Mouse (Mus musculus) left cerebral cortex, adult 9 months (tissue): ENCODE measurements around the gene Utp11.
A peak's percentile ranks its signal among the peaks of the same experiment; 100 is the strongest.

Experiments
- DNase-seq, 2 experiments: peaks; one replicate each; pipeline ENCODE4 v3.0.0; 2022; ENCODE audit warnings: low spot score in 2 of 2

The Utp11 gene

DNA sequence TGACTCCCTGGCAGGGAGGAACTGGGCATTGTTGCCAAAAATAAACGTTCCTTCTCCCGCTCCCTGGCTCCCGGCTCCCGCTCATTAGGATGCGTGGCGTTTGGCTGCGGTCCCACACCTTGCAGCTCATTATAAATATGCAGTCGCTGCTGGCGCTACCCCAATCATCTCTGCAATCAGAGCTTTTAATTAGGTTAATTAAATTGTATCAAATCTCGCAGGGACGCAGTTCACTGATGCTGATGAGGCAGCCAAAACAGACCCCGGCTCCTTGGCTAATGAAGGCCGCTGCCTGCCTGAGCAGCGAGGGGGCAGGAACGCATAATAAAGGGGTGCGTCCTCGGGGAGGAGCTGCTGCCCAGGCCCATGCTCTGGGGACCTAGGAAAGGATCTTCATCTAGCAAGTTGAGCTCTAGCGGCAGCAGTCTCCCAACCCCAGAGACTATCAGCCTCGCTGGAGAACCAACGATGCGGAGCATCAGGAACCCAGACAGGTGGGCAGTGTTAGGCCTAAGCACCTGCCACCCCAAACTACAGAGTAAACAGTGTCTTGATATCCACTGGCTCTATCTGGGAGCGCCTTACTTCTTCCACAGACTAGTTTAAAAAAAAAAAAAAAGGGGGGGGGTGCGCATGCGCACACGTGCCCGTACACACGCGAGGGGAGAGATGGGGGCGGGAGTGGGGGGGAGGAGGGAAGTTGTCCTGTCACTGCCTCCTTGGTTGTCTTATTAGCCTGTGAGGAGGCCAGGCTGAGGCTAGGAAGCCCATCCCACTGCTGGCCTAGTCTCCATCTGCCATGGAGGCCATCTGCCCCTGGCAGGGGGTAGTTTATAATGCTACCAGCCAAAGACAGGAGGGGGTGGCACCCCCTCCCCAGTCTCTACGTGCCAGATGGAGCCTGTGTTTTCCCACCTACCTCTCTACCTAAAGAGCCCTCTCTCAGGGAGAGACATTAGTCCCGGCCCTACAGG, 20.8 kb downstream of the Utp11 start:
- DNase-seq: no peak

DNA sequence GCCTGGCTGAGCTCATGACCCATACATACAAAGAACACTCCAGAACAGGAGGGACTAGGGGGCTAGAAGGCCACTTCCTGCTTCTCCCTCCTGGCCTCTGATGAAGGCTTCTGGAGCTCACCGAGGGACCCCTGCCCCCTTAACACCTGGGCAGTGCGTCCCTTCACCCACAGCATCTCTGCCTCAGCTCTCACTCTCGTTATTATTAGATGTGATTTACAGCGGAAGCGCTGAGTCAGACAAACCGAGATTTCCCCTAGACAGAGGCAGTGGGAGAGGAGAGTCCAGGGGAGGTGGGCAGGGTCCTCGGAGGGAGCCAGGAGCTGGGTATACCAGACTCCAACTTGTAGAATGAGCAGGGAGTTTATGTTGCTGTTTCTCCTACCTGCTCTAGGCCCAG, 21.8 kb downstream of the Utp11 start:
- no peak for DNase-seq

DNA sequence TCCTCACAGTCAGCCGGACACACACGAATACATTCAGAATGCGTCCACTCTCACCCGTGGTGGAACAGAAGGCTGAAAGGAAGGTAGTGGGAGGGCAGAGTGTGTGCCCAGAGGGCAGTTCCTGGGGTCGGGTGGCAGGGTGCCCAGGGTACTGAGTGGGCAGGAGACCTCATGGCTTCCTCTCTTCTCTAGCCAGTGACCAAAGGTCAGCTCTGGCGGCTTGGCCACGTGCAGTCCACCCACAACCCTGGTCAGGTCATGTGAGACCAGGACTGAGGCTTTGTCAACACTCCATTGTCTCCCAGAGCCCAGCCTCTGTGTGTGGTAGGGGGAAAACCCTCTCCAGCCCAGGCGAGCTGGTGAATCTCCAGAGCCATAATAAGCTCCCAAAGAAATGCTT, 23.2 kb downstream of the Utp11 start:
- DNase-seq: no peak

DNA sequence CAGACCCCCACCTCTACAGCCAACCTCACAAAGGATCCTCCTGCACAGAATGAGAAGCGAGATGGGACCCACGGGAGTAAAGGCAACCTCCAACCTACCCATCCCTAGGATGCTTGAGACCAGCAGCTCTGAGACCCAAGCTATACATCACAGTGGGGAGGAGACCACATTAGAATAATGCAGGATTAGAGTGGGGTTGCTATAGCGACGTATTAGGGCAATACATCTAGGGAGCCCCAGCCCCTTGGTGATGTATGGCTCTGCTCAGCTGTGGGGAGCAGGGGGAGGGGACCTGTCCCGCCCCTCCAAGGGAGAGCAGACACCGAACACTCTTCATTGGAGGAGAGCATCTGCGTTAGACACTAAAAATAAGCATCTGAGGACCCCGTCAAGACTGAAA, 25.3 kb downstream of the Utp11 start:
- DNase-seq: no peak

DNA sequence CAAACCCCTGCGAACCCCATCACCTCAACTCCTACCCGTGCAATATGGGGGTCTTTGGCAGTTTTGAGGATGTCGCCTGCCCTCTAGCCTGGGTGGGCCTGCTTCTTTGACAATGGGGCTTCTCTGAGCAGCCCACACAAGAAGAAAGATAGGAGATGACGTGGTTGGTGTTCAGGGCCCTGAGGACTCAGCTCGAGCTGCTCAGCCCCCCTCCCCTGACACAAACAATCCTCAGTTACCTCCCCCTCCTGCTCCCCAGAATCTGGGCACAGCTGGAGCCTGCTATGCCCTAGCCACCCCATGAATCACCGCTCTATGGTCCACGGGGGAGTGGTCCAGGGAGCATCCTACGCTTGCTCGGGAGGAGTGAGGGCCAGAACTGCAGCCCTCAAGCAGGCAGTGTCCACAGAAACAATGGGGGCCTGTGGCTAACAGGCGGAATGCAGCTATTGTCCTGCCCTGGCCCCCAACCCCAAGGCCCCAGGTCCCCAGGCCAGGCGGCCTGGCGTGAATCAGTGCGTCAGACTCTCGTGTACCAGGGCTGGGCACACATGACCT, 25.8 kb downstream of the Utp11 start:
- no peak for DNase-seq

DNA sequence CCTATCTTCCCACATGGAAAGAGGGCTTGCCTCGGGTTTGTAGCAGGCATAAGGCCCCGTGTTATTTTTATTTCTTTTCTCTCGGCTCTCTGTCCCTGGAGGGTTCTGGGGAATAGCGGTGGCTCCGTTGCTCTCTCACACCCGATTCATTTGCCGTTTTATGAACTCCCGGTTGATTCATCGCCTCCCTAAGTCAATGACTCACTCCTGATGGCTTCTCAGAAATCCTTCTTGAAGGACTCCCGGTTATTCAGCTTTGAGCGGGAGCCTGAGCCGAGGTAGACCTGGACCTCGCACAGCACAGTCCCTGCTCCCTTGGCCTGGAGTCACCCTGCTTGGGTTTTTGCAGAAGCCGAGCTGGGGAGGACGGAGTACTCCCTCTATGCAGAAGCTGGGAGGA, 28.8 kb downstream of the Utp11 start:
- no peak for DNase-seq

DNA sequence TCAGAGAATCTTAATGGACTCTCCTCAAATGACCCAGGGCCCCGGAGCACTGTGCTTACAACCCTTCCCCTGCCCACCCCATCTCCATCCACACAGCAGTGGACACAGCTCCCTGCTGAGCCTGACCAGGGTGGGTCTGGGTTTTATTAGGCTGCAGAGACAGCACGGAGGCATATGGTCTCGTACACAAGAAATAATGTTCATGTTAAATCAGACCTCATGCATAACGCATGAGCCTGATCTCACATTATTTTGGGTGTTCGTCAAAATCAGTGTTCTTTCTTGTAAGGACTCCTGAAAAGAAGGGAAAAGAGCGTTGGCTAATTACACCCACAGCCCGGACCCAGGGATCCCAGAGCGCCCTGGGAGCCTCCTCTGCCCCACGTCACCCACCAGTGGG, 29.2 kb downstream of the Utp11 start:
- DNase-seq: no peak

DNA sequence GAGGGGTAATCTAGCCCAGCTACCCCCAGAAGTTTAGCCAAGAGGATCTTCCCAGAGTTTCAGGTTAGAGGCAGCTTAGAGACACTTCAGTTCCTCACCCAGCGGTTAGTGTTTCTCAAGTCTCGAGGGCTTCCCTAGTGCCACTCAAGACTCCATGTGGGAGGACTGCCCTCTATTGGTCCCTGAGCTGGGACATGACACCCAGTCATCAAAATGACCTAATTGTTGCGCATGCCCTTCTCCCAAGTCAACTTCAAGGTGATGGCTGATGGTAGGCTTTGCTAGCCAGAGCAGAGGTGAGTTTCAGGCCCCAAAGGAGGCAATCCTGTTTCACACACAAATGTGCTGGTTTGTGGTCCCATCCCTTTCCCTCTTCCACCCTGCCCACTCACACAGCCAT, 30.4 kb downstream of the Utp11 start:
- DNase-seq: no peak

DNA sequence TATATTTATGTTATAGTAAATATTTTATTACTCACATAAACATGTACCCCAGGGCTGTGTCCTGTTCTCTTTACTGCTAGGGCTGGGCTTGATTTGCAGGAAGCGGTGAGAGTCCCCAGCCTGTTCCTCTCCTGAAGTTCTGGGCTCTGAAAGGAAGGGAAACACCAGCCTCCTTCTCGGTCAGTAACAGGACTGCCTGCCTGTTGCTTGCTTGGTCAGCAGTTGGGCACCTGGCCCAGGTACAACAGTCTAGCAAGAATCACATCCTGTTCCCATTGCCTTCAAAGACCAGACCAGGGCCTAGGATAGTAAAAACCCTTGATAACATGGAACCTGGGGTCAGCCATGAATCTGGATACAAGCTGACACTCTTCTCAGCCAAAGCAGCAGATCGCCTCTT, 32.8 kb downstream of the Utp11 start:
- no peak for DNase-seq

DNA sequence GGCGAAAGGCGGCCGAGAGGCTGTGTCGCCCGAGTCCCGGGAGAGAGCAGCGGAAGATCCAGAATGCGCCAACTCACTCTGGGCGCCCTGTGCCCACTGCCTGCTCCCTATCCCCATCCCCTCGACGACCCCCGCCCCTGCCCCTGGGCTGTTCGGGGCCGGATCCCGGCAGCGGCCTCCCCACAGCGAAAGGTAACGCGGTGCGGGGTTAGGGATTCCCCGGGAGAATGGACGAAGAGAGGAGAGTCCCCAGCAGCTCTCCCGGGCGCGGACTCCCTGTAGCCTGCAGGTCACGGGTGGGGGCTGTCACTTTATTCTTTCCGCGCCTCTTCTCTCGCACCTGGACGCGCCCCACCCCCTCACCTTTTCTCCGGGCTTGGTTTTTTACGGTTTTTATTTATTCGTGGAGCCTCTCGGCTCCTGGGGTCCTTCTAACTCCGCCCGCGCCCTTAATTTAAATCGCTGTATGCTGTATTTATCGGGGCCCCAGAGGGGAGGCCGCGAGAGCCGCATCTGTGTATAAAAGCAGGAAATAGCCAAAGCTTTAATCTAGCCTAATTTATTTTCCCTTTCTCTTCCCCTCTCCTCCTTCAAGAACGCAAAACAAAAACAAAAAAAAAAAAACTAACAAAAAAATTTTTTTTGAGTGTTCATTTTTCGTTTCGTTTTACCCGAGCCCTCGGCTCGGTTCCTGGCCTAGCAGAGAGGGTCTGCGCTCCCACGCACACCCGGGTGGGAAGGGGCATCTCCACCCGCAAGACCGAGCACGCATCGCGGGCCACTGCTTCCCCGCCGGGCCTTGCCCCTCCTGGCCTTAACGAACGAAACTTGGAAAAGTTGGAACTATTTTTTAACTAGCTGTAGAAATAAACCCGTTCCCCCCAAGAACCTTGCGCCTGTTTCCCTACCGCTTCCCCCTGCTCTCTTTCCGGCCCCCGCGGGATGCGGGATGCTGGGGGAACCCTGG, 33.9 kb downstream of the Utp11 start:
- no peak for DNase-seq

DNA sequence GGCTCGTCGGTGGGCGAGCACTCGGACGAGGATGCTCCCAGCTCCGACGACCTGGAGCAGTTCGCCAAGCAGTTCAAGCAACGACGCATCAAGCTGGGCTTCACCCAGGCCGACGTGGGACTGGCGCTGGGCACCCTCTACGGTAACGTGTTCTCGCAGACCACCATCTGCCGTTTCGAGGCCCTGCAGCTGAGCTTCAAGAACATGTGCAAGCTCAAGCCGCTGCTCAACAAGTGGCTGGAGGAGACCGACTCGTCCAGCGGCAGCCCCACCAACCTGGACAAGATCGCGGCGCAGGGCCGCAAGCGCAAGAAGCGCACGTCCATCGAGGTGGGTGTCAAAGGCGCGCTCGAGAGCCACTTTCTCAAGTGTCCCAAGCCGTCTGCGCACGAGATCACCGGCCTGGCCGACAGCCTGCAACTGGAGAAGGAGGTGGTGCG, 35.0 kb downstream of the Utp11 start:
- no peak for DNase-seq

DNA sequence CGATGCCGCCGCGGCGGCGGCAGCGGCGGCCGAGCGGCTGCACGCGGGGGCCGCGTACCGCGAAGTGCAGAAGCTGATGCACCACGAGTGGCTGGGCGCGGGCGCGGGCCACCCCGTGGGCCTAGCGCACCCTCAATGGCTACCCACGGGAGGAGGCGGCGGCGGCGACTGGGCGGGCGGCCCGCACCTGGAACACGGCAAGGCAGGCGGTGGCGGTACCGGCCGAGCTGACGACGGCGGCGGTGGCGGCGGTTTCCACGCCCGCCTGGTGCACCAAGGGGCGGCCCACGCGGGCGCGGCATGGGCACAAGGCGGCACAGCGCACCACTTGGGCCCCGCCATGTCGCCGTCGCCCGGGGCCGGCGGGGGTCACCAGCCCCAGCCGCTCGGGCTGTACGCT, 35.6 kb downstream of the Utp11 start:
- no peak for DNase-seq

DNA sequence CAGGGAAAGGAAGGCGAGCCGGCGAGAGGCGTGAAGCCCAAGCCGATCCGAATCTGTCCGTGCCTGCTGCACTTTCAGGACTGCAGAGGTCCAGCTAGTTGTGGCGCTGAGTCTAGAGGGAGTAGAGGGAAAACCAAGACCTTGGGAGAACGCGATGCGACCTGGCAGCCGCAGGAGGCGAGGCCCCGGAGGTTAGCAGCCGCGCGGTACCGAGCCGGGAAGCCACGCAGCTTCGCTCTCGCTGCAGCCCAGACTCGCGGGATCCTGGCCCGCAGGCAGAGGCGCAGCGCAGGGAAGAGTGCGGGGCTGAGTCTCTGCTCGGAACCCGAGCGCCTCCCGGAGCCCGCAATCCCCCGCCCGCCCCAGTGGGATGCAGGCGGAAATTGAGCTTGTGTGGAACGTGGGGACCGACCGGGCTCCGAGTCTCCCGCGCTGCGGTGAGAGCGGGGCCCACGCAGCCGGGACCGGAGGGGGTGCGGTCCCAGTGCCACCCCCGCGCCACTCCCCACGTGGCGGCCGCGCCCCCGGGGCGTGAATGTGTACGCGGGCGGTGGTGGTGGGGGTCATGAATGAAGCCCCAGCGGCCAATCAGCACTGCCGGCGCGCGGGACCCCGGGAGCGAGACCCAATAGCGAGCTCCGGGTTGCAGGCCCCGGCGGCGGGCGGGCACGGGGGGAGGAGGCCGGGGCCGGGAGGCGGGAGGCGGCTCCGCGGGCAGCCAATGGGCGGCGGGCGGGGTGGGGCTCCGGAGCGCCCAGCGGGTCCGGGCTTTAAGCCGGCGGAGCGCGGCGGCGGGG, 36.3 kb downstream of the Utp11 start:
- peak; percentile 76 to 87 for DNase-seq

DNA sequence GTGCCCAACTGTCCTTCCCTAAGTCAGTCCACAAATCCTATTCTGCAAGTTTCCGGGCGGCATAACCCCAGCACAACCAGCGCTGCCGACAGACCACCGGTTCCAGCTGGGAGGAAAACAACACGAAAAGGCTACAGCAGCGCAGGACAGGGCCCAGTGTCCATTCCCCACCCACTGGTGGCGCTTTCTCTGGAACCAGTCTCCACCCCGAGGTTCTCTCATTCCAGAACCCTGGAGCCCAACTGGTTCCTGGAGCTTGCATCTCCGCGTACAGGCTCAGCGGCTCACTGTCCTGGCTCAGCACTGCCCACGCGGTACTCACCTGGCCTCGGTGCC, 36.9 kb downstream of the Utp11 start, which contains the start of gene Pou3f1:
Gene Pou3f1 (plus strand): TSS at position 290 of the 336 bp plus-strand sequence.
- DNase-seq: no peak

DNA sequence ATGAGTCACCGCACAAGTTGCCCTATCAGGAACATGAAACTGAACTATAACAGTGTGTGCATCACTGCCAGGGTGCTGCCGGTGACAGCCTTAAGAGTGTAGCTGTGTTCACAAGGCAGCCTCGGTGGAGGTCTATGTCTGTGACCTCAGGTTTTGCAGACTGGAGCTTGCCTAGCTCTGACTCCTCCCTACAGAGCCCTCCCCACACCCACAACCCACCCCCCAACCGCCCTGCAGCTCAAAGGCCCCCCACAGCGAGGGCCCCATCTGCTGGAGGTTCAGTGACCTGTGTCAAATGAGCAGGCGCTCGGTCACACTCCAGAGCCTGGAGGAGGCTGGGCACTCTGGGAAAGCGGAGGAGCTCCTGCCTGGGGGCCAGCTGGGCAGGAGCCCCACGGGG, 40.5 kb downstream of the Utp11 start:
- DNase-seq: no peak

DNA sequence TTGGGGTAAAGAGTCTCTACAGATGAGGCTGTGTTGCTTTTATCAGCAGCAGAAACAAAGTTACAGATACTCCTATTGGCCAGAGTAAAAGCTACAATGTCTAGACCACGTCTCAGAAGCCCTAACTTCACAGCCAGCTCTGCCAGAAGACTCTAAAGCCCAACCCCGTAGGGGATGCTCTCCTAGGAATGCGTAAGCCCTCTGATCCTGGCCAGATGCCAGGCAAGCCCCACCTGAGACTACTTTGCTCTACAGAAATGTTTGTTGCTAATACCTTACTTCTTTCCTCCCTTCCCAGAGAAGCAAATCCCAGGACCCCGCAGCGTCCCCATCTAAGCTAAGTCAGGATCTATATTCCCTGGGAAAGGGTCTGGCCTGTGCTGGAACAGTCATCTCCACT, 45.5 kb downstream of the Utp11 start:
- DNase-seq: no peak

DNA sequence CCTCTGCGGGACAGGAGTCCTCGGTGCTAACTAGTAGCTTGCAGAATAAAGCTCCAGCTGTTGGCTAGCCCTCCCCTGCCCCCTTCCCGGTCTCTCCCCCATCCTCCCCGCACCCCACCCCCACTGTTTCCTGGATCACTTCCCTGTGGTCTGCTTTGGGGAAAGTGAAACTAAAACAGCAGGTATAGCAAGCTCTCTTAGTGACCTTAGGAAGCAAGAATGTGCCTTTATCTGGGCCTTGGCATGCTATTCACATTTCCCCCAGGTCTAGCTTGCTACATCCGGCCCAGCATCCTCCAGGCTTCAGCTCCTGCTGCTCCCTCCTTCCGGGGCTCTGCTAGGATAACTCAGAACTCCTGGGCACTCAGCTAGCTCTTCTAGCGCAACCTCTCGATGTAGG, 46.8 kb downstream of the Utp11 start:
- DNase-seq: no peak

DNA sequence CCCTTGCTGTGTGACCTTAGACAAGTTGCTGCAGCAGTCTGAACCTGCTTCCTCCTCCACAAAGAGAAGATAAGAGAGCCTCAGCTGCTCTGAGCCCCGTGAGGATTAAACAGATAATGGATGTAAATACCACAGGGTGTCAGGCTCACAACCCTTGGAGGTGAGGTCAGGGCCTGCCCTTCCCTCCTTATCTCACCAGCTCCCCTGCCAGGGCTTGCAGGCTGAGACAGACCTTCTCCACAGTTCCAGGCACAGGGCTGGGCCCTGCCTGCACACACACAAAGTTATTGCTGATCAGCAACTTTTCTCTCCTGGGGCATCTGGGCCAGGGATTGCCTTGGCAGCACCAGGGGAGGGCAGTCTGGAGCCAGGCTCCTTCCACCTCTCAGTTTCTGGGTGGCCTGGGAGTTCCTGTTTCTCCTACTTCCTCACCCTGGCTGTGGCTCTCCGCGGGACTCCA, 48.4 kb downstream of the Utp11 start:
- no peak for DNase-seq

DNA sequence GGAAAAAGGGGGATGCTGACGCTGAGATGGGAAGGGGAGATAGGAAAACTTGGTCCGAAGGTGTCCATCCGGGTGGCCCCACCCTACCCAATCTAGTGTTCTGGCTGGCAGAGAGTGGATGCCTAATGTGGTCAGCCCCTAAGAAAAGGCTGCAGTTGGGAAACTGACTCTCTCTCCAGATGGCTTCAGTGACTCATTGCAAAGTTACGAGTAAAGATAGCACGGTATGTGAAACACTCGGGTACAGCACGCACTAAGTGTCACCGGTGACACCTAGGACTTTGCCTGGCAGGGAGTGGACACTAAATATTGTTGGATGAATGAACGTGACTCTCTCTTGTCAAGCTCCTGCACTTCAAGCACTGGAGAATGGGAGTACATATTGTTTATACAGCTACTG, 49.5 kb downstream of the Utp11 start:
- DNase-seq: no peak

DNA sequence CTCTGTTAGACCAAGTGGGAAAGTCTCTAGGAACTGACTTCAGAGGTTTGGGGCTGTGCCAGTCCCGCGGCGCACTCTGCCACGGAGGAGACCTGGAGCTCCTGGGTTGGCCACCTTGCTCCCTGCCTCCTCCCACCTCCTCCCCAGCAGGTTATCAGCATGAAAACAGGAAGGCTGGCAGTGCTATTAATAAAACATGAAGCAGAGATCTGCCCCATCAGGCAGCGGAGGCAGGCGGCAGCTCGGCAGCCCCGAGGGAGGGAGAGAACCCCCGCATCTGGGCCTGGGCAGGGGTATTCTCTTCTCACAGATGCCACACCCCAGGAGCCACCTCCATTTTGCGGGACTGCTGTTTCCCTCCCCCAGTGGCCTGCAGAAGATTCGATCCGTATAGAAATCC, 53.7 kb downstream of the Utp11 start:
- no peak for DNase-seq

DNA sequence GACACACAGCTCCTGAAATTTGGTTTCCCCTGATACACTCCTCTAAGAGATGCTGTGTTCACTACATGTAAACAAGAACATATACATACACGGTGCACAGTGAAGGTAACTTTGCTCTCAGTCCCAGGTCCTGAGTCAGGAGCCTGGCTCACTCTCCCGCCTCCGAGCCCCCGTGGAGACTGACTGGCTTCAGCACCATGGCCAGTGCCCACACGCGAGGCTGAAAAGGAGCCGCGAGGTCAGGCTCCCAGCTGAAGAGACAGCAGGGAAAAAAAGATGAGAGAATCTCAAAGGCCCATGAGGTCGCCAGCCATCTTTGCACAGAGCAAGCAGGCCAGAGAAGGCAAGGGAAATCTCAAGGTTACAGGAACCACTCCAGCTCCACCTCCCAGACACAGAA, 60.1 kb downstream of the Utp11 start:
- no peak for DNase-seq
